Mouse (Mus musculus): Measurements from ENCODE around the gene Slc22a13. TPM values are rescaled to one million over a fixed set of nuclear protein-coding genes. Genes with fewer than 3 reads are reported as not detected.
"Not testable (repeated sequence)": the region's sequence is repeated elsewhere in the genome, so short reads cannot be mapped to it uniquely, and the experiment has no call there.

Gene Slc22a13
- not detected for total RNA-seq (2021)
- long read RNA-seq, experiment 1: 0 reads
- long read RNA-seq, experiment 2: 0 reads

DNA sequence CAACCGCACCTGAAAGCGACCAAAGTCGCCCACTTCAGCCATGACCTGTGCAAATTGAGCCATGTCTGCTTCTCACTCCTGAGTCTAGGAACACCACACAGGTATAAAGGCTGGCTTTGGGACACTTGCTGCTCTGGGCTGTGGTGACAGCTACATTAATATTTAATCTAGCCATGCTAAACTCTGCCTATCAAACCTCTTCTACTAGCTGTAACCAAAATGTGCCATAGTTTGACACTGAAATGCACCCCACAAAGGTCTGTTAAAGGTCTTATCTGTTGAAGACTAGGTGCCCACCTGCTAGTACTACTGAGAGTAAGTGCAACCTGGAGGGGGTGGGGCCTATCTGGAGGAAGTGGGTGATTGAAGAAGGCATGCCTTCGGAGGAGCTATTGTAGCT is at the start of gene Slc22a13:
Gene Slc22a13, minus strand, starts transcription at position 101 of the 400 bp plus-strand sequence.
- no peak for DNase-seq

DNA sequence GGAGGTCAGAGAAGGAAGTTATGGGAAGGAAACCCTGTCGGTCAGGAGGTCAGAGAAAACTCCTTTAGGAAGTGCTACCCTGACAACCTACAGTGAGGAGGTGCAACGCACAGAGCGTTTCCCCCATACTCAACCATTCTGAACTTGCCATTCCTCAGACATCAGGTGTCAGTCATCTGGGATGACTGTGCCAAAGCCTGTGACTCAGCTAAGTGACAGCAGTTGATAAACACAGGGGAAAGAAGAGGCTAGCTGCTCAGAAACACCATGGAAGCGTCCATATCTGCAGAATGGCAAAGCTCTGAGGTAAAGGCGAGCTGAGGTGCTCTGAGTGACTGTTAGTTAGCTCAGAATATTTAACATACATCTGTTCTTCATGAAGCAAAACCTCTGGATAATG is 49.2 kb upstream of the Slc22a13 start:
- no peak for DNase-seq

DNA sequence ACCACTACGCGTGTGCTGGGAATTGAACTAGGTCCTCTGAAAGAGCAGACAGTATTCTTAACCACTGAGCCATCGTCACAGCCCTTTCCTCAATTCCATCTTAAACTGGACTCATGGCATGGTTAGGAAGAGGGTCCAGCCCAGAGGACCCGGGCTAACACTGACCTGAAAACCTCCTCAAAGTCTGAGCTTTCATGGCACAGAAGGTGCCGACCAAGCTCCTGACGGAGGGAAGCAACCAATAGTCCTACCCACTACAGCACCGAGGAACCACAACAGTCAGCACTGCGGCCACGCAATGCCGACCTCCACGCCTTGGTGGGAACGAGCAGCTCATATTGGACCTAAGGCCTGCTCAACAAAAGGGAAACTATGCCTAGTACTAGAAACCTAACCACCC is 47.3 kb upstream of the Slc22a13 start:
- DNase-seq: no peak

DNA sequence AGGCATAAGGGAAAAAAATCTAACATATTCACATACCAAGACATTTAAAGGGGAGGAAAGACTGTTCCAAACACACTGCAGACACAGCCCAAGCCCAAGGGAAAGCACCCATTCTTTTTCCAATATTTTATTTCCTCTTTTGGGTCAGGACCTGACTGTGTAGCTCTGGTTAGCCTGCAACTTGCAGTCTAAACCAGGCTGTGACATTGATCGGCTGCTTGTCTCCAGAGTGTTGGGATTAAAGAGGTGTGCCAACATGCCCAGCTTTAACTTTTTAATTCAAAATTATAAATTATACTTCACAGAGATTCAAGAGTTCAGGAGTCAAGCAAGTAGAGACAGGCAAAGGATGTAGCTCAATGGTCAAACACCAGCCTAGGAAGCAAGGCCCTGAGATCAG is 46.2 kb upstream of the Slc22a13 start:
- DNase-seq: no peak

DNA sequence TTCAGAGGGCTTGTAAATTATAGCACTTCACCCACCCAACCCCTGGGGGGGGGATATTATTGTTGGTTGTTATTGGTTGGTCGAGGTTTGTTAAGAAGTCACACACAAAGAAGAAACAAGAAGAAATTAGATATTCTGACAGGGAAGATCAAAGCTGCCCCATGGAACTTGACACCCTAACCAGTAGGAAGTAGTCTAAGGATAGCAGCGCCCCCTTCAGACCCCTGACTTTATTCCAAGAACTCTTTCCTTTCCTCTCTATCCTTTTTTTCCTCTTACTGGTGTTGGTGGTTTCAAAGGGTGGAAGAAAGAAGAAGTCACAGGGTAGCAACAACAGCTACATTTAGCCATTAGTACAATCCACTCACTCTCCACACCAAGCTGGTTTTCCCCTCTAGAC is 45.3 kb upstream of the Slc22a13 start:
- no peak for DNase-seq

DNA sequence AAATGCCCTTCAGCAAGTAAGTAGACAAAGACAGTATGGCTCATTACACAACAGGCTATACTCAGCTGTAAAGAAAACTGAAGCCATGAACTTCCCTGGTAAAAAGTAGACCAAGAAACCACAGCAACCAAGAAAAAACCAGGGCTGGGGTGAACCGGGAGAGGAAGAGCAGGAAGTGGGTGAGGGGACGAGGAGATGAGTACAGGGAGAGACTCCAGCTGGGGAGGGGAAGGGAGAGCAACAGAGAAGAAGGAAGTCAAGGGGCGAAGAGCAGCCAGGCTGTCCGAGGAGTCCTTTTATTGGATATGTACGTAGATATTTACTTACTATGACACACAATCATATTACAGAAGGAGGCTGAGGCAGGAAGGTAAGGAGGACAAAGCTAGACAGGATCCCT is 39.1 kb upstream of the Slc22a13 start:
- peak in 1 of 2 experiments; percentile 14 for DNase-seq

DNA sequence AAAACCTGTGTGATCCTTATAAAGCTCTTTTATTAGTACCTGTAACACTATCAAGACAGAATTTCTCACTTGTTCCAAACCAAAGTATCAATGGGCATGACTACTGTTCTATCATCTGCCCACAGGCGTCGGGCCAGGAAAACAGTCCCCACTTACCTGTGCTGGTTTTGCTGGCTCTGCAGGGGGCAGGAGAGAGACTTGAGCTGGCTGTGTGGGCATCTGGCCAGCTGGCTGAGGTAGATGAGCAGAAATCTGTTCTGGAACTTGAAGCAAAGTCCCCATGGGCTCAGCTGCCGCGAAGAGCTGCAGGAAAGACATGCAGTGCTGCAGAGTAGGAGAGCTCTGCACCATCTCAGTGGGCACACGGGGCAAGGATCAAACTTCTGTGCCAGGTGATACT is 37.9 kb upstream of the Slc22a13 start:
- peak; percentile 41 to 51 for DNase-seq

DNA sequence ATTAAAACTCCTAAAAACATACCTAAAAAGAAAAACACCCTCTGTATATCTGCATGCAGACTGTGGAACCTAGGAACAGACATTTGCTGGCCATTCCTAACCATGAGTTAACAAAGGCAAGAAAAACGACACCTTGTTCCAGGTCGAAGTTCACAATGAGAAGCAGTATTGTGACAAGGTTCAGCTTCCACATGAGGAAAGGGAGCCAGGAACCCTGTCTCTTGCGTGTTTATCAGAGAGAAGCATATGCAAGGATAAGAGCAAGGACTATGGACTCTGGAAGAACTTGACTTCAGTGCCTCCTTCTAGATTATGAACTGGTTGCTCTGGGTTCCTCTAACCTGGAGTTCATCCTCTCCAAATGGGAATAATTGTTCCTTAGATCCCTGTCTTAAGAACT is 35.1 kb upstream of the Slc22a13 start:
- no peak for DNase-seq

DNA sequence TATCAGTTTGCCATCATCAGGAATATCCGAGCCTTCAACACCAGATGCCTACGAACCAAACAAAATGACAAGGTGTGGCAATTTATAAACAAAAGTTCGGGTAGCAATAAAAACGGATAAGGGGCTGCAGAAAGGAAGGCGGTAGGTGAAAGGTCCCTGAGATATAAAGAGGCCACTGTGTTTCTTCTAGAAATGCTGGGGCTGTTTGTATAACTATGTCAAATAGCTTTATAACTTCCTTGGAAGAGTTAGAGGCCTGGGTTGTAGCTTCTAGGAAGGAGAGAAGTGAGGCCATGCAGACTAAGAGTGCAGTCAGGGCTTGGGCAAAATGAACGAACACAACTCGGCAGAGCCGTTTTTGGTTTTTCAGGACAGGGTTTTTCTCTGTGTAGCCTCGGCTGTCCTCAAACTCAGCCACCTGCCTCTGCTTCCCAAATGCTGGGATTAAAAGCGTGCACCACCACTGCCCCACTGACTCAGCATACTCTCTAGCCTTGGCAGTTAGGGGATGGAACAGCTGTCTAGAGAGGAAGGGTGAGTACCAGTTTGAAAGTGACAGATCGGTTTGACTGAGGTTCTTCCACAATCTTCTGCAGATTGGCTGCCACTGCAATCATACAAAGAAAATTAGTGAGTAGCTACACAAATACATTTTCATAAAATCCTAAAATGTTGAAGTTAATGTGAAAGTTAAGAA is 32.4 kb upstream of the Slc22a13 start:
- no peak for DNase-seq

DNA sequence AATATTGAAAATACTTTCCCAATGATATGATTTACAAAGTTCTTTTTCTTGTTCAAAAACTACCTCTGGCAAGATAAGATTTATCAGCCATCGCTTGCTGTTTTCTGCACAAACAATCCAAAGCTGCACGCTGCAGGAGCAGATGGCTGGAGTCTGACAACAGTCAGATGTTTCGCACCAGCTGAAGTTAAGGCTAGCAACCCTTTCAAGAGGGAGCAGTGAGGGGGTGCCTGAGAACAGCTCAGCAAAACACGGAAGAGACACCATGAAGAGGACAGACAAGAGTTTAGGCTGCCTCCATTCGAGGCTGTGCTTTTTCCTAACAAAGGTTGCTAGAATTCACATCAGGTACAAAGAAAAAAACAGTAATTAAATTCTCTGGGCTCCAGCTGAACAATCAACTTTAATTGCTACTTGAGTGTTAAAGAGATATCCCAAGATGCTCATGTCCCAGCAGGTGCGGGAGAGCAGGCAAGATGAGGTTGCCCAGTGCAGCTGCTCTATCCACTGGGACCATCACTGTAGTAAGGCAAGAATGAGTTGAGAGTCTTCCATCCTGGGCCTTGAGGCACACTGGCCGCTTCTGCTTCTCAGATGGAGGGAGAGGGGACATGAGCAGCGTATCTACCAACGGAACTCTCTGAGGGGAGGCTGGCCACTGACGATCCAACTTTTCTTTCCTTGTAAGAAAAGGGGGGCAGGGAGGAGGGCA is 31.5 kb upstream of the Slc22a13 start:
- DNase-seq: no peak

DNA sequence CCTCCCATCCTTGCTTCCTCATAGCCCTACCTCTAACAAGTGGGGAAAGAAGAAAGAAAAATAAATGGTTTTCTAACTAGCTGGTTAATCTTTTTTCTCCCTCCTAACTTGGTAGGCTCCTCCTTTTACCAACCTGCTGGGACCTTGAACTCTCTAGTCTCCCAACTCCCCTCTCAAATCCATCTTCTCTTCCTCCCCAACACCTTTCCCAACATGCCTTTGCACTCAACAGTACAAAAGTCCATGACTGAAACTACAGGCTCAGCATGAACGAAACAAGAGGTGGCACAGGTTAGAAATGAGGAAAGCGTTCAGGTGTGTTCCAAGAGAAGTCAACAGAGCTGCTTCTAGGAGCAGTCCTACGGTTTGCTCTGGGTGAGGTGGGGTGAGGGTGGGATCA is 30.4 kb upstream of the Slc22a13 start:
- no peak for DNase-seq

DNA sequence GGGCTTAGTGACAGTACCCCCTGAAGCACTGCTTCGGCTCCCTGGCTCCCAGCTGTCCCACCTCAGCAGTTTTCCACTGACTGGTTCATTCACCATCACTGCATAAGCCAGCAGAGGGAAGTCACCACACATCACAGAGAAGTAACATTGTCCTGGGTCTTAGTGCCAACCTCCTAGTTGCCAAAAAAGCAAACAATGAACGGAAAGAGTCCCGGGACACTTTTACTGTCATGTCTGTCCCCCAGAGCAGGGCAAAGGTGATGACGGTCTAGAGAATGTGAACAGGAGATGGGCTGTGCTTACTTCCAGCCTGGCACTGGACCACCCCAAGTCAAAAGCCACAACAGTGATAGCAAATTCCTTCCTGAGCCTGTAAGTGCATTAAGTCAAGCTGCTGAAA is 29.9 kb upstream of the Slc22a13 start:
- DNase-seq: no peak

DNA sequence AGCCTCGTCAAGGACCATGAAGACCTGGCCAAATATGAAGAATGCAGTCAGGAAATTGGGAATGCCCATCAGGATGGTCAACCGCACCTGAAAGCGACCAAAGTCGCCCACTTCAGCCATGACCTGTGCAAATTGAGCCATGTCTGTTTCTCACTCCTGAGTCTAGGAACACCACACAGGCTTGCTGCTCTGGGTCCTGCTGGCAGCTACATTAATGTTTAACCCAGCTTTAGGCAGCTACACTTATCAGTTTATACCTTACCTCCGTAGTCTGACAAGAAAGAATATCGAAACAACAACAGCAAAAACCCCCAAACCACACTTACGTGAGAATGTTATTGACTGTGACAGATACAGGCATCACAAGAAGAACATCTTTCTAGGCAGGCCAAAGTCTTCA is 22.7 kb upstream of the Slc22a13 start:
- no peak for DNase-seq

DNA sequence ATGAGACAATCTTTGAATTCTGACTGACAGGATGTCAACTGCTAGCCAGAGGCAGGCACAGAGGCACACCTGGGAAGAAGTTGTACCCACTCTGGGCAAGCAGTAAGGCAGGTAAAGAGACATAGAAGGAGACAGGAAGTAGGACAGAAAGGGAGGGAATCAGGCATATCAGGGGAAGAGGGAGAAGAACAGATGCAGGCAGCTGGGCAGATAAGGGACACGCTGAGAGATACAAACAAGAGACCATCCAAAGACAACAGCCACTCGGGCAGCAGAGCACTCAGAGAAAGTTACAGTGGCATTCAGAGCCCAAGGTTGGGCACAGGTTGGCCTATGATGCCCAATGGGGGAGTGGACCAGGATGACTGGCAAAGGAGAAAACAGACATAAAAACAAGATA is 21.9 kb upstream of the Slc22a13 start:
- DNase-seq: no peak

DNA sequence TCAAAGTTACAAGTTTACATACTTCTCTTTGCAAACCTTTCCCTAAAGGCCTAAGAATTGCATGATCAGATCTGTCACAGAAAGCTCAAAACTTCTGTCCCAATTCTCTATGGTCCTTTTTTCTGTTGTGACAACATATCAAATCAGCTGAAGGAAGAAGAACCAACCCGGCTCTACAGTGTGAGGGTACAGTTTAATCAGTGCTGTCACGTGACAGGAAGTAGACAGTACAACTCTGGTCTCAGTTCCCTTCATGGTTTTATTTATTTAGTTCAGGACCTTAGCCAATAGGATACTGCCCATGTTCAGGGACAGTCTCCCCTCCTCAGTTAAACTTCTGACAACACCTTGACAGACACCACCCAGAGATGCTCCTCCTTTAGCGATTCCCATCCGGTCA is 11.4 kb upstream of the Slc22a13 start:
- no peak for DNase-seq

DNA sequence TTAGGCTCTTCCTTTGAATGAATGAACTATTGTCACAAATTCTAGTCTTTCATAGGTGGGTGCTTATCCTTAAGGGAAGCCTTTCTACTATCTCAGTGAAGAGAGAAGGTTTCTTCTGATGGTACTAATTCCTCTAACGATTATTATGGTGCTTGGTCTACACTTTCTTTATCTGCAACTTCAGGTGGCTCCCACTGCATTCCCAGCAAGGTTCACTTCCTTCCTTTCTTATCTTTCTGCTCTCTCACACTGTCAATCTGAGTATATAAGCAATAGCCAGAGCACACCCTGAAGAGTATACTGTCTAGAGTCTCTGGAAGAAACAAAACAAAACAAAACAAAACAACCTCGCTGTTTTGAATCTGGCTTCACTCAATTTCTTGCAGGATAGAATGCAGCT is 10.8 kb upstream of the Slc22a13 start:
- DNase-seq: no peak

DNA sequence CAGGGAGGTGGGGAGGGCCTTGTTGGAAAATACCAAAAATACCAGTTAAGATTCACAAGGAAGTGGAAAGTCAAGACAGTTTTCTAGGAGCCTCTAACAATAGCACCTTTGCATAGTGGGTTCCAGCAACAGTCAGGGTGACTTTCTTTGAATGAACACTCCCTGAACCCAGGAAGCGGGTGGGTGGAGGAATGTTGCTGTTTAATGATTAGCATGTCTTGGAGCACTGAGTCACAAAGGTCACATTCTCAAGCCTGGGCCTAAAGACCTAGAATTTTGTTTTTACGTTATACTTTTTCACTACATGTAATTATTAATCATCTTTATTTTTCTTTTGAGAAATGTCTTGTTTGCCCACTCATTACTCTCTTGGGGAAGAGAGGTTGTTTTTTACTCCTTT is 6.4 kb upstream of the Slc22a13 start:
- not testable (repeated sequence) for DNase-seq

DNA sequence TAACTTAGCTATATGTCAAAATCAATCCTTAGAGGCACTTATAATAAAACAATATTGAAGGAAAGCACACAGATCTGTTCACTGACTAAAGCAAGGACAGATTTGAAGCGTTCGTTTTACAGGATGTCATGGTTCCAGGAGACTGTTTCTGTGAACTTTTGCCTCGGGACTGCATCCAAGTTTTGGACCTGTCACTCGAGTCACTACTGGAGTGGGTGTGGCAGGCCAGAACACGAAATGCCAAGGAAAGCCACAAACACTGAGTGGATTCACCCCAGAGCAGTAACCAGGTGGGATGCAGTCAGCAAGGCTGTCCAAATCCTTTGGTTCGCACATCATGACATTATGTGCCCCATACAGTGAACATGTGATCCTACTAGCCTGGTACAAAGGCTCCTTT is 5.7 kb upstream of the Slc22a13 start:
- no peak for DNase-seq

DNA sequence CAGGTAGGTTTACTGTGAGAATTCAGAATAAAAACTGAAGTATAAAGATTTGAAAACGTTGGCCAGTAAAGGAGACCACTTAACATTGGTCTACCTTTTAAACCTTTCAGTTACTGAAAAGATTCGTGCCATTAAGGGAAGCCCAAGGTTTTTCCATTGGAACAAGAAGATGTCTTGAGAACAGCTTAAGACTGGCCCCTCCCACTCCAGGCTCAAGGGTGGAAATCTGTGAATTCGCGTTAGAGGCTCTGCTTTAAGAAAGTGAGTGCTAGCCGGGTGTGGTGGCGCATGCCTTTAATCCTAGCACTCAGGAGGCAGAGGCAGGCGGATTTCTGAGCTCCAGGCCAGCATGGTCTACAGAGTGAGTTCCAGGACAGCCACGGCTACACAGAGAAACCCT is 4.1 kb upstream of the Slc22a13 start:
- DNase-seq: no peak

DNA sequence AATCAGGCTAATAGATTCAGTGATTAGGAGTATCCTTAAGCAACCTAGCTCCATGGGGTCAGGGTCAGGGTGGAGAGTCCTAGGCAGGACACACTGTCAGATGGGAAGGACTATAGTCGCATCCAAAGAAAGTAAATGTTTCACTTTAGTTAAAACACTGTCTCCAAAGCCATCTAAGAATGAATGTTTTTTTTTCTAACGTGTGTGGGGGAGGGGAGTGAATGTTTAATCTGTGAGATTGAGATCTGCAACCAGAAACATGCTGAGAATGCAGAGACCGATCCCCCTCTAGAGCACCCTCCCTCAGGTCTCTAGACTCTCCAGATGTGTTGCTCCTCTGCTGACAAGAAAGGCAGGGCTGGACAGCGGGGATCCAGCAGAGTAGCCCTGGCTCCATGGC is 1.8 kb downstream of the Slc22a13 start:
- no peak for DNase-seq

DNA sequence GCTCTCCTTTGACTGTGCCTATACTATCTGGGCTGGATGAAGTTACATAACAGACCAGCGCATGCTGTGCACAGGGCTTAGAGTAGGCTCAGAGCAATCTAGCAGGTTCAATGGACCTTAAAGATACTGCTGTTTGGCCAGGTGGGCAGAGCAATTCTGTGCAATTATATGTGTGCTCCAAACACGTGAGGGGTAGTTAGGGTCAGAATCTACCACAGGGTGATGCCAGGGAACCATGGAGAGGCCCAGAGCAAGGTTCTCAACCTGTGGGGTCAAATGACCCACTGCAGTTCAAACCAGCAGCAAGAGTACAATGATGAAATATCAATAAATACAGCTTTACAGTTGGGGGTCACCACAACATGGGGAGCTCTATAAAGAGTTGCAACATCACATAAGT is 2.2 kb downstream of the Slc22a13 start:
- no peak for DNase-seq

DNA sequence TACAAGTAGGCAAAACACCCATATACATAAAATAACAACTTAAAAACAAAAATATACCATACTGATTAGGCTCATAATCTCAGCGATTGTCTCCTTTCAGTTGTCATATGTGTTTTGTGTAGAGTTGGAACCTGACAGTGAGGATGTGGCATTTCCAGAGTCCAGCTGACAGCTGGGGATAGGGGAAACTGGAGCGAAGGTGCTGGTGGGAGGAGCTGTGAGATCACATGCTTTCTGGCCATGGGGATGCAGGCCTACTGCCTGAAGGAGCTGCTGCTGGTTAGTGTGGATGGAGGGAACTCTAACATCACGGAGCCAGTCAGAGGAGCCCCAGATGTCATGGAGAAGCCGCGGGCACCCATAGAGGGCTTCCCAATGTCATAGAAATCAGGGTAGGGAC is 3.1 kb downstream of the Slc22a13 start:
- no peak for DNase-seq

DNA sequence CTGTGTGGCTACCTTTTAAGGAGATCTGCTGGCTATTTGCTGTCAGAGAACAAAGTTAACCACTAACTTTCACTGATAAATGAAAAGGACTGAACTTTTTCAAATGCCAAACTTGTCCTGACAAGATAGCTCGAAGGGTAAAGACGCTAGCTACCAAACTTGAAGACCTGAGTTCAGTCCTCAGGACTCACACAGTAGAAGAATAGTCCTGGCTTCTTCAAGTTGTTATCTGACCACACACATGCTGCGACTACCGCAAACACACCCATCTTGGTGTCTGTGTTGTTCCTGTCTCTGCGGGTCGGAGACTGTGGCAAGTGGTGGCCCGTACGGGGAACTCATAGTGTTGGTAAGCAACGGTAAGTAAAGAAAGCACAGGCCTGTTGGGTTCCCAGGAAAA is 5.3 kb downstream of the Slc22a13 start:
- no peak for DNase-seq

DNA sequence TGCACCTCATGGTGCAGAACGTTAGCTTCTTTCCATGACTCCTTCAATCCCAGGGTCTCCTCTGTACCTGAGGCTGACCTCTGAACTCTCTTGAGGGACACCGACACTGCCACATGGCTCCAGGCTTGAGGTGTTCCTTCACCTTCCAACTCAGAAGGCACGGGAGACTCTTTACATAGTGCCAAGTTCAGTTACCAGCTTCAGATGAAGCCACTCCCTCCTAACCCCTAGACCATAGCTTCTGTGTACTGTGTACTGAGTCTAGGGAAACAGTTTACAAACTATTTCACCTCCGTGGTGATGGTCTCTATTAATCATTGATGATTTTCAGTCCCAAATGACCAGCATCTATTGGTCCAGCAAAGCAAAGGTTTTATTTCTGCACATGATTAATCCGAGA is 7.2 kb downstream of the Slc22a13 start:
- no peak for DNase-seq

Measured in heart, adult 18-20 months (tissue).